Mouse (Mus musculus) ovary, postnatal 10 days (tissue): ENCODE measurements around the gene Mrm1.

Experiments
- DNase-seq: peaks from one replicate; pipeline ENCODE4 v3.0.0; 2022; ENCODE audit warnings: low spot score

Mrm1 gene

DNA sequence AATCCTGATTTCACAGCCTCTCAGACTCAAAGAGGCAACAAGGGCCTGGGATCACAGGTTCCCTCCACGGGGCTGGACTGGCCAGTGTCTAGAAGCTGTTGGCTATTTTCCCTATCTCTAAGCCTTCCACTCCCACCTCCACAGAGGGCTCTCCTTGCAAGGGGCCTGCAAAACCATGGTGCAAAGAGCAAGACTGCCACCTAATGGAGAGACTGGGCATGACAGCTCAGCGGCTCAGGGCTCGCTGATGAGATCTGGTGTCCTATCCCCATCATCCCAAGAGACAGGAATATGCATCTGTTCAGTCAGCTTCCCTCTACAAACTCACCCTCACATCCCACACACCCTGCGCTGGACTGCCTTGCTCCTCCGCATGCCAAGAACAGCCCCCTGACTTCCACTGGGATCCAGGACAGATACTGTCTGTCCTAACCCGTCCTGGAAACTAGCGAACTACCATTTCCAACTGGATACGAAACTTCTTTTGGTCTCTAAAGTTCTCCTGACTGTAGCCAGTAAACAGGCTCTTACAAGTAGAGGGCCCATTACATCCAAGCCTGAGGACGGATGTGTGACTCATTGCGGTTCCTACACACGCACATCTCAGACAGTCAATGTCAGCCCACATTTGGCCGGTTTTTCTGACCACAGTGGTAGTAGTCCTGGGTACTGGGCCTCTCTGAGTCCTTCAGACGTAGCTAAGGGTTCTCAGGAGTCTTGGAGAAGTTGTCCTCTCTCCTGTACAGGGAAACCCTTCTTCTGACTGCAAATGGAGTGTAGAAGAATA is 5.4 kb downstream of the Mrm1 start:
- DNase-seq = peak; percentile 49

- no peak for DNase-seq
Observed at GRCm38 (mm10) chr11:84804373-84804772, 14.9 kb downstream of the Mrm1 start.

GRCm38 (mm10) chr11:84797627-84798353 is 21.5 kb downstream of the Mrm1 start:
- peak; percentile 46 for DNase-seq

DNA sequence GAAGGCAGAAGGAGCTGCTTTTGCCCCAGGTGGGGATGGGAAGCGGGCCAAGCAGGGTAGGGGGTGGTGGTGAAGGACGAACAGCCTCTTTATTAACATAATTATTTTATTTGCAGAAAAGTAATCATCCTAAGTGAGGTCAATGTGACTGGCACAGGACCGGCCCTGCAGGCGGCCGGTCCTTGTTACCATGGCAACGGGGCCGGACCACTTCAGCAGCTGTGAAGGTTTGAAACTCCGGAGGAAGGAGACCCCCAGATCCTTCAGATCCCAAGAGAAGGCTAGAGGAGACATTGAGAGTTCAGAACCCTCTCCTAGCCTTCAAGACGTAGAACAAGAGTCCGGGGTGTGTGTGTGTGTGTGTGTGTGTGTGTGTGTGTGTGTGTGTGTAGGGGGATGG is 22.3 kb downstream of the Mrm1 start:
- DNase-seq = no peak

DNA sequence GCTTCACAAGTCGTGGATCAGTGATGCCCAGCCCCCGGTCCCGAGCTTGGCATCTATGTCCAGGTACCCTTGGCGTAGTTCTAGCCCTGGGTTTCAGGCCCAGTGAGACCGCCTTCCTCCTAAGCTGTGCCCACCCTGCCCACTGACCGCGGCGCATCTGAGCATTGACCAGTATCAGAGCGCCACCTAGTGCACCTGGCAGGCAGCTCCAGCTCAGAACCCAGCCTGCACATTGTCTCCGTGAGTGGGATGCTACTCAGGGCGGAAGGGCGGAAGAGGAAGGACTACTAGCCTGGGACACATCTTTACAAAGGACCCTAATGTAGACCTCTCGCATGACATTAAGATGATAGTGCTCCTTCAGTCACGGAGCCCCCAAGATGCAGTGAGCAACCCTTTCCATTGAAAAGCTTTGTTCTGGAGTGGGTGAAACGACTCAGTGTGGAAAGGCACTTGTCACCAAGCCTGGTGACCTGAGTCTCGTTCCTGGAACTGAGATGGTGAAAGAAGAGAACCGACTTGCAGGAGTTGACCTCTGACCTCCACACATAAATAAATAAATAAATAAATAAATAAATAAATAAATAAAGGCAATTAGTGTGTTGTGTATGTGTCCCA is 24.7 kb downstream of the Mrm1 start:
- DNase-seq = peak; percentile 36

GRCm38 (mm10) chr11:84793545-84793944 is 25.8 kb downstream of the Mrm1 start:
- no peak for DNase-seq

DNA sequence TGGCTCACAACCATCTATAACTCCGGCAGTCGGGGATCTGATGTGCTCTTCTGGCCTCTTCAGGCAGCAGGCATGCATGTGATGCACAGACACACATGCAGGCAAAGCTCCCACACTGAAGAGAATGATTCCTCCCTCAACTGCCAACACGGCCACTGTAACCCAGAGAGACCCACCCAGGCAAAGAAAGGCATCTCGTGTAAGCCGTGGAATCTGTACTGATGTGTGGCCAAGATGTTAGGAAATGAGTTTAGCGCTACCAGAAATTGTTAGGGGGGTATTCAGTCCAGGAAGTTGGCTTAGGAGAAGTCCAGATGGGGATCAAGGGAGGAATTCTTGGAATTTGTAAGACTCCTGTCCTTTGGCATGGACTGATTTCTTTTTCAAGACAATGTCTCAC is 28.9 kb downstream of the Mrm1 start:
- no peak for DNase-seq

DNA sequence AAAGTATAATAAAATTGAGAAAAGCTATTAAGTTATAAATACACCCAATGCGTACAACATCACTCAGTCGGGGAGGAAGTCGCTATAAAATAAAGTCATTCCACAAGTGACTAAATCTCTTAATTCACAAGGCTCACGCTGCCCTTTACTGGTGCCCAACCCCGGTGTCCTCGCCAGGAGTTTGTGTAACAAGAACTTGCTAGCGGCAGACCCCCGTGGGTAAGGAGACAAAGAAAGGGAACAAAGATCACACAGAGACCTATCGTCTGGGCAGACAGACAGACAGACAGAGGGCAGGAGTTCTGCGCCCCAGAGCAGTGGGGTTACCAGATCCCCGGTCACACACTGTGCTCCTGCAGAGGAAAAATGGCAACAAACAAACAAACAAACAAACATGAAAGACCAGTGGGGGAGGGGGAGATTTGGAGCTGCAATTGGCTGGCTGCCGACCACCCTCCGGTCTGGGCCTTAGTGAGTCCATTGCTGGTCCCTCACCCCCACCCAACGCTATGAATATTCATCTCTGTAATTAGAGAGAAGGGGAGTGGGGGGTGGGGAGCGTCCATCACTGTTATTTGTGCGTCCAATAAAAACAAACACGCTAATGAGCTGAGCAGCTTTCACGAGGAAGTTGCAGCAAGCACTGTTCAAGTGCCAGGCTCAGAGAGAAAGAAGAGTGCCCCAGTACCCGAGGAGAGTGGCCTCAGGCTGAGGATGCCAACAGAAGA is 39.0 kb downstream of the Mrm1 start:
- DNase-seq = no peak

DNA sequence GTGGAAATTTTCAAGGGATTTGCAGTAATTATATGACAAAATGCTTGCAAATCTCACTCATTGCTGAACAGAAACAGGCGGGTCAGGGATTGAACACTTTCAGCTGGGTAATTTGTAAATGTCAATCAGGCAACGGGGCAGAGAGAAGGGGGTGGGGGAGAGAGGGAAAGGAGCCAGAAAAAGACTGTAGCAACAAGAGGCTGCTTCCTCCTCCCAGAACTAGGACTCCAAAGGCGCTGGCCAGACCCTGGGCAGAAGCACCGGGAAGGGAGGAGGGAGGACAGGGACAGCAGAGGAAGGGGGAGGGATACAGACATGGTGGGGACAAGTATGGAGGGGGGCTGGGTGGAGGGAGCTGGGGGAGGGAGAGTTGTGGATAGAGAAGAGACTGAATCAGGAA is 43.8 kb downstream of the Mrm1 start:
- no peak for DNase-seq

GRCm38 (mm10) chr11:84774870-84775514 is 44.3 kb downstream of the Mrm1 start:
- no peak for DNase-seq

DNA sequence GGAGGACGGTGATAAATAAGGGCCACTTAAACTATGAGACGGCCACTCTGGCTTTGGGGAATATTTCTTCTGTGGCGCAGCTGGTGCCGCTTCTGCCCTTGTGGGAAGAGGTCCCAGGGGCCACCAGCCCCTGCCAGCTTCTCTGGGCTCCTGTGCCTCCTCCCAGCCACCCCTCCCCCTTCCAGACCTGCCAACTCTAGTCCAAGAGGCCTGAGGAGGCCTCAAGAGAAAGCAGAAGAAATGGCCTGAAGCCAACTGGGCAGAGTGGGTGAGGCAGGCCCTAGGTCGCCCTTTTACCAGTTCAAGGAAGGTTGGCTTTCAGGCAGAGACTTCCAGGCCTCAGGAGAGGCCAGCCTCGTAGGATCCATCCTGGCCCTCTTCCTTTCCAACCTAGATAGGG is 51.4 kb downstream of the Mrm1 start:
- no peak for DNase-seq

DNA sequence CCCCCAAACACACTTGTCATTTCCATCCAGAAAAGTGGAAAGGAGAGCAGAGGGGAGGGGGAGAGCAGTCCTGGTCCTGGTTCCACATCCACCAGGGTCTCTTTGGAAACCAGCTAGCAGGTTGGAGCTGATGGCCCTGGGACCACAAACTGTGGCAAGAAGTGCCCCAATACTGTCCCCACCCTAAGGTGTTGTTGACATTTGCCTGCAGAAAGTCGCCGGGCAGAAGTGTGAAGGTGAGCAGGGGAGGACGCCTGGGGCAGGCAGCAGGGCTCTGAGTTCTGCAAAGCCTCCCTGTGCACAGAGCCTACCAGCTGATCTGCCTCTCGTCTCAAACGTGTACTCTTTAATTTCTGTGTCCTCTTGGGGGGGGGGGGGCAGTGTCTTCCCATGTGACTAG is 54.2 kb downstream of the Mrm1 start:
- DNase-seq = no peak

- peak; percentile 21 for DNase-seq
Observed at GRCm38 (mm10) chr11:84764527-84764961, 54.8 kb downstream of the Mrm1 start.

DNA sequence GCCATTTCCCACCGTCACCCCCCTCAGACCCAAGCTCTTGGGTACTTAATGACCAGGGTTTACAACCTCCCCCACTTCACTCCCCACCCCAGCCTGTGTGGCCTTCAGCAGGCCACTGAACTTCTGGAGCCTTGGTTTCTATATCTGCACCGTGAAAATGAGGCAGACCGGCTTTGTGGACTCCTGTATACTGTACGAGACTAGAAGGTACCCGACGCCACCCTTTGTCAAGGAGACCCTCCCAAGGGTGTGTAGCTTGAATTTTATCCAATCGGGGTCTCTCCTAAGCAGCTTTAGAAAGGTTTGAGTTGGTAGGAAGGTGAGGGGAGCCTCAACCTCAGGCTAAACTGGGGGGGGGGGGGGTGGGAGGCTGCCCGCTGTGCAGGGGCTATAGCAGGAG is 55.2 kb downstream of the Mrm1 start:
- DNase-seq = no peak
